Mouse (Mus musculus) CH12.LX (cell line): ENCODE data around the gene Styx. TPM values are rescaled to one million over a fixed set of nuclear protein-coding genes. Genes with fewer than 3 reads are reported as not detected.

Experiments used
- DNase-seq: peaks from one replicate; pipeline ENCODE4 v3.0.0-alpha.2; 2013; ENCODE audit errors: extremely low read depth
- H3K27ac ChIP-seq: 2 replicates; pipeline ENCODE4 v1.5.1; 2012; ENCODE audit warnings: low read depth, mild to moderate bottlenecking, control low read depth, moderate library complexity; ENCODE audit not compliant: insufficient read depth
- H3K27me3 ChIP-seq: replicated peaks from 2 replicates; pipeline ENCODE3; 2012; ENCODE audit warnings: inconsistent platforms
- H3K36me3 ChIP-seq, 2 experiments: replicated peaks in 1 of 2; 2 replicates each; pipeline versions ENCODE3 to v1.6.1; 2012; ENCODE audit warnings: inconsistent platforms in 1 of 2, low read length in 1 of 2, mild to moderate bottlenecking in 1 of 2, mixed read lengths in 1 of 2, moderate library complexity in 1 of 2; ENCODE audit not compliant: control insufficient read depth in 1 of 2, insufficient read depth in 1 of 2
- H3K4me1 ChIP-seq, 2 experiments: 2 replicates each; pipeline ENCODE4 v1.6.1; 2012; ENCODE audit warnings: inconsistent platforms in 1 of 2, moderate library complexity in 1 of 2; ENCODE audit not compliant: insufficient read depth in 2 of 2, control insufficient read depth in 1 of 2
- H3K4me2 ChIP-seq: 2 replicates; pipeline ENCODE4 v1.6.1; 2012; ENCODE audit warnings: low read depth, mild to moderate bottlenecking, control low read depth; ENCODE audit not compliant: poor library complexity, insufficient read depth, severe bottlenecking
- H3K4me3 ChIP-seq, 3 experiments: fragments of 150-350 bp in 1 of 3; sonication (generic) in 1 of 3; replicated peaks in 1 of 3; 2 replicates each; pipeline versions ENCODE3 to v1.5.1; 2011 to 2012; ENCODE audit warnings: low read depth in 2 of 3, low read length in 2 of 3, mild to moderate bottlenecking in 2 of 3, moderate library complexity in 2 of 3, control low read depth in 1 of 3, improper control_type of control experiment in 1 of 3, inconsistent platforms in 1 of 3, mixed read lengths in 1 of 3; ENCODE audit not compliant: poor library complexity in 1 of 3
- H3K79me2 ChIP-seq: replicated peaks from 2 replicates; pipeline ENCODE4 v1.6.1; 2012; ENCODE audit warnings: mild to moderate bottlenecking, moderate library complexity; ENCODE audit not compliant: control insufficient read depth, poor library complexity, insufficient read depth, severe bottlenecking; ENCODE audit errors: extremely low read depth
- H3K9ac ChIP-seq: 2 replicates; pipeline ENCODE4 v1.6.1; 2012; ENCODE audit warnings: low read depth, mild to moderate bottlenecking, control low read depth, moderate library complexity; ENCODE audit not compliant: insufficient read depth
- H3K9me3 ChIP-seq: replicated peaks from 2 replicates; pipeline ENCODE3; 2012; ENCODE audit warnings: low read length, inconsistent platforms, mixed read lengths
- BHLHE40 ChIP-seq: IDR thresholded peaks from 2 replicates; pipeline ENCODE4 v1.6.1; 2011; ENCODE audit warnings: mild to moderate bottlenecking, low read depth, low read length, improper control_type of control experiment
- CHD1 ChIP-seq: IDR thresholded peaks from 2 replicates; pipeline ENCODE4 v1.6.1; 2012; ENCODE audit warnings: low read depth, low read length, improper control_type of control experiment, inconsistent platforms
- CHD2 ChIP-seq: IDR thresholded peaks from 2 replicates; pipeline ENCODE4 v1.6.1; 2011; ENCODE audit warnings: low read length, improper control_type of control experiment
- E2F4 ChIP-seq: IDR thresholded peaks from 2 replicates; pipeline ENCODE4 v1.6.1; 2011; ENCODE audit warnings: low read depth, low read length, improper control_type of control experiment; ENCODE audit not compliant: insufficient replicate concordance
- ELF1 ChIP-seq: IDR thresholded peaks from 2 replicates; pipeline ENCODE4 v1.6.1; 2014; ENCODE audit warnings: low read depth, mild to moderate bottlenecking, inconsistent platforms, low read length, improper control_type of control experiment
- EP300 ChIP-seq: IDR thresholded peaks from 2 replicates; pipeline ENCODE4 v1.6.1; 2011; ENCODE audit warnings: low read length, improper control_type of control experiment
- ETS1 ChIP-seq: conservative IDR thresholded peaks from 2 replicates; pipeline ENCODE4 v1.6.1; 2012; ENCODE audit warnings: low read depth, mild to moderate bottlenecking, inconsistent platforms, low read length, improper control_type of control experiment, moderate library complexity
- HCFC1 ChIP-seq: IDR thresholded peaks from 2 replicates; pipeline ENCODE4 v1.6.1; 2012; ENCODE audit warnings: low read depth, mild to moderate bottlenecking, inconsistent platforms, low read length, improper control_type of control experiment
- IRF4 ChIP-seq: IDR thresholded peaks from 2 replicates; pipeline ENCODE4 v1.6.1; 2014; ENCODE audit warnings: low read depth, mild to moderate bottlenecking, inconsistent platforms, low read length, improper control_type of control experiment
- JUND ChIP-seq: conservative IDR thresholded peaks from 2 replicates; pipeline ENCODE4 v1.6.1; 2011; ENCODE audit warnings: low read depth, low read length, improper control_type of control experiment
- KAT2A ChIP-seq: IDR thresholded peaks from 2 replicates; pipeline ENCODE4 v1.6.1; 2012; ENCODE audit warnings: low read length, improper control_type of control experiment, inconsistent platforms; ENCODE audit not compliant: insufficient replicate concordance
- MAX ChIP-seq: IDR thresholded peaks from 2 replicates; pipeline ENCODE4 v1.6.1; 2011; ENCODE audit warnings: low read length, improper control_type of control experiment
- MEF2A ChIP-seq: IDR thresholded peaks from 2 replicates; pipeline ENCODE4 v1.6.1; 2014; ENCODE audit warnings: low read depth, mild to moderate bottlenecking, inconsistent platforms, low read length, improper control_type of control experiment, borderline replicate concordance
- MYC ChIP-seq: IDR thresholded peaks from 2 replicates; pipeline ENCODE4 v1.6.1; 2011; ENCODE audit warnings: low read depth, mild to moderate bottlenecking, improper control_type of control experiment, low read length
- NELFE ChIP-seq: IDR thresholded peaks from 2 replicates; pipeline ENCODE4 v1.6.1; 2011; ENCODE audit warnings: low read depth, low read length, improper control_type of control experiment
- RAD21 ChIP-seq: IDR thresholded peaks from 2 replicates; pipeline ENCODE4 v1.6.1; 2011; ENCODE audit warnings: low read depth, mild to moderate bottlenecking, low read length, improper control_type of control experiment, moderate library complexity
- SIN3A ChIP-seq: IDR thresholded peaks from 2 replicates; pipeline ENCODE4 v1.6.1; 2012; ENCODE audit warnings: low read length, improper control_type of control experiment, inconsistent platforms
- UBTF ChIP-seq: IDR thresholded peaks from 2 replicates; pipeline ENCODE4 v1.6.1; 2012; ENCODE audit warnings: low read depth, mild to moderate bottlenecking, inconsistent platforms, low read length, improper control_type of control experiment, moderate library complexity
- USF2 ChIP-seq: conservative IDR thresholded peaks from 2 replicates; pipeline ENCODE4 v1.6.1; 2011; ENCODE audit warnings: low read depth, low read length, improper control_type of control experiment
- ZNF384 ChIP-seq: IDR thresholded peaks from 2 replicates; pipeline ENCODE4 v1.6.1; 2012; ENCODE audit warnings: low read depth, low read length, improper control_type of control experiment, inconsistent platforms
- dilution Hi-C: fragments of 300-500 bp; cut with MboI; formaldehyde crosslinking; loops from 2 replicates; pipeline ENCODE4 v1.14.3; 2020; ENCODE audit warnings: low sequenced_read_pairs; ENCODE audit not compliant: extremely low pct_unique_long_range_greater_than_20kb, extremely low pct_ligation_motif_present
- in situ Hi-C: fragments of 300-500 bp; cut with MboI; formaldehyde crosslinking; loops from 3 replicates; pipeline ENCODE4 v1.14.3; 2019; ENCODE audit warnings: low sequenced_read_pairs, low pct_ligation_motif_present, low pct_unique_long_range_greater_than_20kb, mixed read lengths
- polyA plus RNA-seq: library from polyadenylated mRNA; unstranded; fragments of >175 nt; gene quantifications from 2 replicates; pipeline ENCODE4 v1.2.1, GENCODE M21; 2012; ENCODE audit warnings: low read depth; ENCODE audit not compliant: insufficient read length
- total RNA-seq, 2 experiments: library from RNA; depleted of rRNA; stranded (reverse); fragments of 300-350 nt in 1 of 2; fragments of >200 nt in 1 of 2; gene quantifications; 2 replicates each; pipeline ENCODE4 v1.2.3; 2012 to 2014

The Styx gene
- total and polyA plus RNA-seq, 3 experiments: 15.7 to 41.2 (median 21.8) TPM

DNA sequence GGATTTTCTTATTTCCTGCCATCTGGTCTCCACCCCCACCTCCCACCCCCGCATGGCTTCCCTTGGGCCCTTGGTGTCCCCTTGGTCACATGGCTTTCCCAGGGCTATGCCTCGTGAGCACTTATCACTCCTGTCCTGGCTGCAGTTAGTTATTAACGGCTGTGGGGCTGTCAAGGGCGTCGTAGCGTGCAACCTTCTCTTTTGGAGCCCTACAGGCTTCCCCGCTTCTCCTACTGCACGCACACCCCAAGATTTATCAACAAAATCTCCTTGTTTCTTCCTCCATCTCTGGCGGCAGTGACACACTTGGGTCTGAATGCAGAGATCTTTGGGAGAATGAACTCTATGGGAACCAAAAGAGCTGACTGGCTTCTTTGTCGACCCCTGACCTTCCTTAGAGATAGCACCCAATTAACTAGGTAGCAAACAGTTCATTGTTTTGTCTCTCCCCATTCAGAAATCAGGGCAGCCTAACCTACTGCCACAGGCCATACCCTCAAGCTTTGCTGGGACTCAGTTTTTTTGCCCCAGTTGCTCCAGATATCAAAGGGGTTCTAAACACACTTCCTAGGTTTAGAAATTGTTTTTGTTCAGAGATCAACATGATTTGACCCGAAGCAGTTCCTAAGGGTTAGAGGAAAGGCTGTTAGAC lies 102.1 kb downstream of the Styx start:
- no peaks in the 10 kb centered on the region for H3K36me3 ChIP-seq
- no peaks in the 10 kb centered on the region for H3K27me3 ChIP-seq
- dilution Hi-C loops: no loop called here
- H3K4me3 ChIP-seq: no peak overlapping the region
- no peak overlapping the region for H3K27ac ChIP-seq
- no peak overlapping the region for H3K9ac ChIP-seq
- no peak overlapping the region for H3K4me2 ChIP-seq
- no peaks in the 10 kb centered on the region for H3K9me3 ChIP-seq
- TF ChIP-seq HCFC1 (no peak), RAD21 (no peak), IRF4 (no peak), ELF1 (no peak), MAX (no peak), USF2 (no peak), UBTF (no peak), CHD1 (no peak), KAT2A (no peak), MYC (no peak), ZNF384 (no peak), BHLHE40 (no peak), JUND (no peak)
- H3K4me1 ChIP-seq: no peaks in the 10 kb centered on the region
- DNase-seq: no peak
- no peaks in the 10 kb centered on the region for H3K79me2 ChIP-seq
- in situ Hi-C loops: no loop called here

DNA sequence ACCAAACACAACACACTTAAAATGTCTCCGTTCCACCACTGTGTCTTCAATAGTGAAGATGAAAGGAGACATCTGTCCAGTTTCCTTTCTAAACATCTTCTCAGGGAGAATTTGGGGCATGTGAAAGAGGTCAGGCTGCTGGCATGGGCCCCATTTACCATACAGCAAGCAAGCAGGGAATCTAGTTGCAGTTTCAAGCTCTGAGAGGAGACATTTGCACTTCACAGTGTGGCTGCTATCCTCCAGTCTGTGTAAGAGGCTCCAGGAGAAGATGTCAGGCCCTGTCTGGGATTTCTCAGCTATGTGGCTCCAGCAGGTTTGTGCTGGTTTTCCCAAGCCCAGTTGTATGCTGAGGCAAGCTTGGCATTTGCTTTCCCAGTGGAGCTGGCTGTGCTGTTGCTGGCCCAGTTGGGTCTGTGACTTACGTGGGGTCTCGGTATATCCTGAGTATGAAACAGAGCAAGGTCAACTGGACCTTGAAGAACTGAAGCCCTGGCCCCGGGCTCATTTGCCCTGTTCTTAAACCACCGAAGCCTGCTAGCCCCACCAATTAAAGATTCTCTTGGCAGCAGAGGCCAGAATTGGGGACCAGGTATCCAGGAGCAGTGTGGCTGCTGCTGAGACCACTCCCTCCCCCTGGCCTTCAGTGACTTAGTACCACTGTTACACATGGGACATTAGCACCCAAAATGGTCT lies 102.8 kb downstream of the Styx start:
- TF ChIP-seq USF2: no peak
- TF ChIP-seq ETS1: no peak
- no peak for TF ChIP-seq CHD2
- TF ChIP-seq SIN3A: no peak
- TF ChIP-seq E2F4: no peak
- no peak for TF ChIP-seq MEF2A
- no peak for TF ChIP-seq UBTF
- TF ChIP-seq NELFE: no peak
- TF ChIP-seq EP300: no peak
- TF ChIP-seq, all 38 proteins: peak for 0
- H3K79me2 ChIP-seq: no peaks in the 10 kb centered on the region
- H3K27me3 ChIP-seq: no peaks in the 10 kb centered on the region
- H3K9me3 ChIP-seq: no peaks in the 10 kb centered on the region
- DNase-seq: no peak
- H3K4me3 ChIP-seq: no peak overlapping the region
- H3K27ac ChIP-seq: no peak overlapping the region
- H3K9ac ChIP-seq: no peak overlapping the region
- H3K4me1 ChIP-seq: no peaks in the 10 kb centered on the region
- H3K4me2 ChIP-seq: no peak overlapping the region
- in situ Hi-C loops (no loop called here), dilution Hi-C loops (no loop called here)
- H3K36me3 ChIP-seq: no peaks in the 10 kb centered on the region
